Mouse (Mus musculus) central nervous system, embryonic 18 days (tissue): ENCODE measurements around the gene Vmn1r91. TPM values are rescaled to one million over a fixed set of nuclear protein-coding genes. Genes with fewer than 3 reads are reported as not detected.

ENCODE experiments used
- polyA plus RNA-seq: library from polyadenylated mRNA; depleted of rRNA; stranded (reverse); fragments of >200 nt; gene quantifications from 2 replicates; pipeline ENCODE4 v1.2.3, GENCODE M21; 2012; rRNA removed

The Vmn1r91 gene
- polyA plus RNA-seq, result not detected in 2 replicates

GRCm38 (mm10) chr7:20099380-20099779 lies at the start of gene Vmn1r91:
Gene Vmn1r91, plus strand, starts transcription at chr7:20099680.

GRCm38 (mm10) chr7:20122479-20122878 lies 23.0 kb downstream of the Vmn1r91 start, which contains the start of gene Gm16442:
Gene Gm16442, minus strand, starts transcription at chr7:20122579.

DNA sequence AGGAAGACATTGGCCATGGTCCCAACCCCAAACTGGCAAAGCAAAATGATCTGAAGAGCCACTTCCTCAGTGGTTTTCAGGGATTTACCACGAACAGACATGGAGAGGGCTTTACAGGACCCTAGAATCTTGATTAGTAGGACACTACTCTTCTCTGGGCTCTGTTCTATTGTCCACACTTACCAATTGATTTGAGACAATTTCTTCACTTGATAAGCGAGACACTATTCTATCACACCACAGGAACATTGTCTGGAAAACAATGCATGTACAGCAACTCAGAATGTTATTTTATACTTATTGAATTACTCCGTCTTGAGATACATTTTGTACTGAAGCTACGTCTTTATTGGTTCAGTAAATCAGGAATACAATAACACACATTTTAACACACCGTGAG lies 39.5 kb downstream of the Vmn1r91 start, which contains the start of gene Vmn1r93:
TSS of gene Vmn1r93 (minus strand) at position 101 of the 400 bp plus-strand sequence.

Other genes with a start within 250 kb of the Vmn1r91 start
- 27.6 and 28.4 TPM in 2 replicates for gene Gm19345, start 247.7 kb upstream of the Vmn1r91 start, polyA plus RNA-seq
- not detected in 2 replicates for gene Ceacam16, start 238.4 kb upstream of the Vmn1r91 start, polyA plus RNA-seq
- gene Ceacam19, start 211.7 kb upstream of the Vmn1r91 start, polyA plus RNA-seq, result not detected in 2 replicates
- 15.3 and 15.9 TPM in 2 replicates for gene Pvr, start 178.5 kb upstream of the Vmn1r91 start, polyA plus RNA-seq
- not detected in 2 replicates for gene Igsf23, start 148.9 kb upstream of the Vmn1r91 start, polyA plus RNA-seq
- gene Ceacam20, start 134.3 kb upstream of the Vmn1r91 start, polyA plus RNA-seq, result not detected in 2 replicates
- not detected in 2 replicates for gene Nlrp9b, start 108.2 kb upstream of the Vmn1r91 start, polyA plus RNA-seq
- not detected in 2 replicates for gene Gm16442, start 22.9 kb downstream of the Vmn1r91 start, polyA plus RNA-seq
- gene Vmn1r93, start 39.4 kb downstream of the Vmn1r91 start, polyA plus RNA-seq, result not detected in 2 replicates
- gene Vmn1r94, start 68.7 kb downstream of the Vmn1r91 start, polyA plus RNA-seq, result not detected in 2 replicates
- not detected in 2 replicates for gene Vmn1r95, start 94.0 kb downstream of the Vmn1r91 start, polyA plus RNA-seq
- gene Gm6164, start 105.9 kb downstream of the Vmn1r91 start, polyA plus RNA-seq, result not detected in 2 replicates
- gene Gm4498, start 134.1 kb downstream of the Vmn1r91 start, polyA plus RNA-seq, result not detected in 2 replicates
- not detected in 2 replicates for gene Gm5890, start 163.2 kb downstream of the Vmn1r91 start, polyA plus RNA-seq
- not detected in 2 replicates for gene Gm4133, start 234.4 kb downstream of the Vmn1r91 start, polyA plus RNA-seq